Mouse (Mus musculus) ovary, postnatal 10 days (tissue): ENCODE results near the gene Hrh3.

Experiments
- DNase-seq: peaks from one replicate; pipeline ENCODE4 v3.0.0; 2022; ENCODE audit warnings: low spot score

The Hrh3 gene

GRCm38 (mm10) chr2:180103978-180104658 lies at the start of gene Hrh3:
Gene Hrh3, minus strand, starts transcription at chr2:180104488.
- DNase-seq, result peak; percentile 74

GRCm38 (mm10) chr2:180148551-180148950 lies 44.3 kb upstream of the Hrh3 start:
- DNase-seq, result no peak

GRCm38 (mm10) chr2:180147379-180147778 lies 43.1 kb upstream of the Hrh3 start:
- DNase-seq, result no peak

GRCm38 (mm10) chr2:180146091-180146490 lies 41.8 kb upstream of the Hrh3 start:
- no peak for DNase-seq

- no peak for DNase-seq
Observed at GRCm38 (mm10) chr2:180135414-180135813, 31.1 kb upstream of the Hrh3 start.

- DNase-seq, result no peak
Observed at GRCm38 (mm10) chr2:180133911-180134310, 29.6 kb upstream of the Hrh3 start.

GRCm38 (mm10) chr2:180133231-180133630 lies 28.9 kb upstream of the Hrh3 start:
- no peak for DNase-seq

GRCm38 (mm10) chr2:180127675-180128074 lies 23.4 kb upstream of the Hrh3 start:
- DNase-seq, result no peak

- DNase-seq, result no peak
Observed at GRCm38 (mm10) chr2:180126195-180126594, 21.9 kb upstream of the Hrh3 start.

- DNase-seq, result no peak
Observed at GRCm38 (mm10) chr2:180124192-180124591, 19.9 kb upstream of the Hrh3 start.

- DNase-seq, result no peak
Observed at GRCm38 (mm10) chr2:180120292-180120761, 16.0 kb upstream of the Hrh3 start.

- no peak for DNase-seq
Observed at GRCm38 (mm10) chr2:180119439-180120291, 15.4 kb upstream of the Hrh3 start.

GRCm38 (mm10) chr2:180118661-180119438 lies 14.6 kb upstream of the Hrh3 start, which contains the start of gene Osbpl2:
Gene Osbpl2, plus strand, starts transcription at chr2:180119306.
- DNase-seq, result peak; percentile 99

- no peak for DNase-seq
Observed at GRCm38 (mm10) chr2:180117485-180118194, 13.4 kb upstream of the Hrh3 start.

- no peak for DNase-seq
Observed at GRCm38 (mm10) chr2:180116741-180117484, 12.6 kb upstream of the Hrh3 start.

GRCm38 (mm10) chr2:180116081-180116493 lies 11.8 kb upstream of the Hrh3 start:
- DNase-seq, result no peak

GRCm38 (mm10) chr2:180115279-180115678 lies 11.0 kb upstream of the Hrh3 start:
- DNase-seq, result no peak

GRCm38 (mm10) chr2:180113909-180114890 lies 9.9 kb upstream of the Hrh3 start:
- no peak for DNase-seq

GRCm38 (mm10) chr2:180108285-180108684 lies 4.0 kb upstream of the Hrh3 start:
- DNase-seq, result no peak

- no peak for DNase-seq
Observed at GRCm38 (mm10) chr2:180107081-180107480, 2.8 kb upstream of the Hrh3 start.
